Mouse (Mus musculus): Measurements from ENCODE around the gene Tmem232.
A peak's percentile ranks its signal among the peaks of the same experiment; 100 is the strongest.

- TF ChIP-seq NRF1 (IDR thresholded peaks at IDR 0.05; ENCODE audit: low read depth, low read length): no peak
- TF ChIP-seq CTCF (conservative IDR thresholded peaks at IDR 0.05 in 1 of 2, IDR thresholded peaks at IDR 0.05 in 1 of 2; ENCODE audit: low read depth in 2 of 2, low read length in 2 of 2): peak; percentile 81 to 96
- TF ChIP-seq POLR2A (IDR thresholded peaks at IDR 0.05; ENCODE audit: low read depth, low read length): no peak
- TF ChIP-seq ETS1 (conservative IDR thresholded peaks at IDR 0.05; ENCODE audit: low read depth, low read length): no peak
- TF ChIP-seq MEF2A (IDR thresholded peaks at IDR 0.05; ENCODE audit: borderline replicate concordance, low read depth, low read length): no peak
- no peak for TF ChIP-seq USF1 (IDR thresholded peaks at IDR 0.05; ENCODE audit: low read depth, low read length)
- TF ChIP-seq MAFK (IDR thresholded peaks at IDR 0.05; ENCODE audit: insufficient replicate concordance, low read length): no peak
- no peak for TF ChIP-seq E2F4 (IDR thresholded peaks at IDR 0.05; ENCODE audit: insufficient replicate concordance, low read depth, low read length)
- TF ChIP-seq MAX (IDR thresholded peaks at IDR 0.05; ENCODE audit: low read length): no peak
- no peak for TF ChIP-seq ZNF384 (IDR thresholded peaks at IDR 0.05; ENCODE audit: low read depth, low read length)
- no peak for TF ChIP-seq EP300 (IDR thresholded peaks at IDR 0.05; ENCODE audit: low read length)
These were observed 4.4 kb downstream of the Tmem232 start for GRCm38 (mm10) chr17:65536156-65536555.

Data from CH12.LX (cell line).